Mouse (Mus musculus) G1E (cell line): Measurements from ENCODE around the gene Wdr81. TPM values are rescaled to one million over a fixed set of nuclear protein-coding genes. Genes with fewer than 3 reads are reported as not detected.
A peak's percentile ranks its signal among the peaks of the same experiment; 100 is the strongest.
"Not testable (repeated sequence)": the region's sequence is repeated elsewhere in the genome, so short reads cannot be mapped to it uniquely, and the experiment has no call there.

Source experiments
- ATAC-seq: 2 replicates; pipeline ENCODE4 v1.8.0; 2016; ENCODE audit warnings: mild to moderate bottlenecking; ENCODE audit not compliant: insufficient number of reproducible peaks, poor library complexity, low FRiP score, severe bottlenecking; ENCODE audit errors: extremely low read depth
- DNase-seq: peaks from one replicate; pipeline ENCODE4 v3.0.0; 2012; ENCODE audit warnings: low spot score
- H3K27me3 ChIP-seq: 2 replicates; pipeline ENCODE4 v1.6.1; 2012; ENCODE audit warnings: mild to moderate bottlenecking, low read length, inconsistent platforms; ENCODE audit not compliant: insufficient read depth
- H3K36me3 ChIP-seq: replicated peaks from 2 replicates; pipeline ENCODE3; 2012; ENCODE audit warnings: mild to moderate bottlenecking, inconsistent platforms
- H3K4me1 ChIP-seq: 2 replicates; pipeline ENCODE4 v1.6.1; 2012; ENCODE audit warnings: low read depth, low read length, inconsistent platforms, mixed read lengths; ENCODE audit not compliant: insufficient read depth
- H3K4me3 ChIP-seq: 2 replicates; pipeline ENCODE4 v1.5.1; 2012; ENCODE audit warnings: low read depth, mild to moderate bottlenecking, inconsistent platforms, low read length, moderate library complexity, mixed read lengths
- H3K9me3 ChIP-seq: replicated peaks from 2 replicates; pipeline ENCODE4 v1.6.1; 2012; ENCODE audit warnings: inconsistent platforms
- CTCF ChIP-seq: IDR thresholded peaks from 2 replicates; pipeline ENCODE4 v1.5.1; 2012; ENCODE audit warnings: low read depth, low read length, inconsistent platforms, mixed read lengths
- GATA1 ChIP-seq: IDR thresholded peaks from 2 replicates; pipeline ENCODE4 v1.6.1; 2012; ENCODE audit warnings: borderline replicate concordance, low read length, inconsistent platforms, mixed read lengths
- GATA2 ChIP-seq: IDR thresholded peaks from 2 replicates; pipeline ENCODE4 v1.6.1; 2012; ENCODE audit warnings: low read depth, low read length, inconsistent platforms, borderline replicate concordance
- POLR2AphosphoS5 ChIP-seq: IDR thresholded peaks from 2 replicates; pipeline ENCODE4 v1.6.1; 2012; ENCODE audit warnings: low read depth, low read length, inconsistent platforms; ENCODE audit not compliant: insufficient replicate concordance
- TAL1 ChIP-seq: conservative IDR thresholded peaks from 2 replicates; pipeline ENCODE4 v1.6.1; 2012; ENCODE audit warnings: low read depth, low read length, inconsistent platforms, mixed read lengths
- polyA plus RNA-seq: library from polyadenylated mRNA; stranded (reverse); fragments of >175 nt; gene quantifications from 2 replicates; pipeline ENCODE4 v1.2.3, GENCODE M21; 2012
- total RNA-seq, 2 experiments: library from RNA; stranded (forward) in 1 of 2; stranded (reverse) in 1 of 2; fragments of 200-1000 nt in 1 of 2; fragments of >200 nt in 1 of 2; fragmentation: Nextera tagmentation in 1 of 2; gene quantifications; 2 replicates each; pipeline ENCODE4 v1.2.3; 2014 to 2017

Gene Wdr81
- total and polyA plus RNA-seq, 3 experiments: 12.3 to 20.5 (median 15.0) TPM

DNA sequence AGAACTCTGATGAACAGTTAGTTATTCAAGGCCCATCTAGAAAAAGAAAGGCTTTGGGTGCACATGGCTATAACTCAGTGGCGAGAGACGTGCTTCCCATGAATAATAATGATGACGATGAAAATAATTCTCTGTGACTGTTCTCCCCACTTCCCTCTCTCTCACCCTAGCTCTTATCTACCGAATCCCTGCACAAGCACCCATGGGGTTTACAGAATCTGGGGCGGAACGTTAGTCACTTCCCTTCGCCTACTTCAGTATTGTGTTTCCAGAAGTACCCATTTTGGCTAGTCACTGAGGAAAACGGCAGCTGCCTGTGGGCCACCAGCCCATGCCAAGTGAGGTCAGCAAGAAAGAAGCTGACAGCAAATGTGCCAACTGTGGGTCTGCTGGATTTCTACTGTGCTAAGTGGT is 4.1 kb upstream of the Wdr81 start:
- Histone ChIP-seq H3K9me3 (no peaks in the 10 kb centered on the region), H3K27me3 (no peaks in the 10 kb centered on the region), H3K36me3 (peaks cover 5% of the 10 kb centered on the region), H3K4me1 (peaks cover 88% of the 10 kb centered on the region), H3K4me3 (peak overlapping the region; percentile 18; the same call in 1 of the 2 replicates)
- ATAC-seq: no peak
- no peak for DNase-seq
- TF ChIP-seq POLR2AphosphoS5 (no peak), GATA1 (no peak), CTCF (no peak), TAL1 (no peak), GATA2 (no peak)

DNA sequence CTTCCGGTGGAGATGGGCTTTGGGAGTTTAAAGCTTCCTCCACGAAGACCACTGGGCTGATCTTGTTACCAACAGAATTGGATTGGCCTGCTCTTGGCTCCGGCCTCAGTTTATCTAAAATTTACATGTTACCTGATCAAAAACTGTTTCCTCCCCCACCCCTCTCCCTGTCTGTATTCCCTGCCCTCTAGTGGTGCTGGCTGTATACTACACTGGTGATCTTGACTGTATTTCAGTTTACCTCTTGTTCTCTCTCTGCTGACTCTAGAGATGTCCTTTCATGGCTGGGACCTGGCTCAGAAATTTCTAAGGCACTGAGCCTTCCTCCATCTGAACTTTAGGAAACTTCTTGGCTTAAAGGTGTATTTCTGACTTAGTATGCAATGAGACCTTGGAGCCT is 3.7 kb upstream of the Wdr81 start:
- Histone ChIP-seq H3K4me3 (no peak overlapping the region; the same call in 1 of the 2 replicates), H3K9me3 (no peaks in the 10 kb centered on the region), H3K36me3 (peaks cover 8% of the 10 kb centered on the region), H3K4me1 (peaks cover 88% of the 10 kb centered on the region), H3K27me3 (no peaks in the 10 kb centered on the region)
- ATAC-seq (no peak), DNase-seq (peak; percentile 52)
- TF ChIP-seq GATA1 (no peak), GATA2 (no peak), CTCF (peak; percentile 81), TAL1 (no peak), POLR2AphosphoS5 (no peak)

DNA sequence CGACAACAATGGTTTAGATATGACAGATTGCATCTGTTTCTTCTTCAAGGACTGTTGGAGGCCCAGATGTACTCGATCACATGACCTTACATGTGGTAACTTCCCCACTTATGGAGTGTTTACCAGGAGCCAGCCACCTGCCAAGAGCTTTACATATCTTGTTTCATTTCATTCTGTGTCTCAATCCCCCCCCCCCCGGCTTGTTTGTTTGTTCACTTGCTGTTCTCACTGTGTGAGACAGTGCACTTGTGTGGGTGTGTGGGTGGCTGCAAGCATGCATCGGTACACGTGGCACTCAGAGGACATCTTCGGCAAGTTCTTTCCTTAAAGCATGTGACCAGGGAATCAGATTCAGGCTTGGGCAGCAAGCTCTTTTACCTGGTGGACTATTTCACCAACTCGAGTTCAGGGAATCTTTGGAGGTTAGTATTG is 1.9 kb upstream of the Wdr81 start:
- no peak for ATAC-seq
- peaks cover 25% of the 10 kb centered on the region for H3K36me3 ChIP-seq
- H3K4me1 ChIP-seq: peaks cover 88% of the 10 kb centered on the region
- no peak overlapping the region for H3K4me3 ChIP-seq
- TF ChIP-seq TAL1: no peak
- no peak for TF ChIP-seq POLR2AphosphoS5
- DNase-seq: no peak
- H3K9me3 ChIP-seq: no peaks in the 10 kb centered on the region
- no peaks in the 10 kb centered on the region for H3K27me3 ChIP-seq

DNA sequence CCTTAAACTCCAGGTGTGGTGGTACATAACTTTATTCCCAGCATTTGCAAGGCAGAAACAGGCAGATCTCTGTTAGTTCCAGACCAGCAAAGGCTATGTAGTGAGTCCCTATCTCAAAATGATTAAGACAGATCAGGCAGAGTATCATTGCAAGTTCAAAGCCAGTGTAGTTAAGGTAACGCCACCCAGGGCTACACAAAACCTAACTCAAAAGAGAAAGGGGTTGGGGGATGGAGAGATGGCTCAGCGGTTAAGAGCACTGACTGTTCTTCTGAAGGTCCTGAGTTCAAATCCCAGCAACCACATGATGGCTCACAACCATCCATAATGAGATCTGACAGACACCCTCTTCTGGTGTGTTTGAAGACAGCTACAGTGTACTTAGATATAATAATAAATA is 1.5 kb upstream of the Wdr81 start:
- not testable (repeated sequence) for H3K4me3 ChIP-seq, H3K27me3 ChIP-seq, DNase-seq, H3K9me3 ChIP-seq, ATAC-seq
- Histone ChIP-seq H3K36me3 (peaks cover 30% of the 10 kb centered on the region), H3K4me1 (peaks cover 93% of the 10 kb centered on the region)

DNA sequence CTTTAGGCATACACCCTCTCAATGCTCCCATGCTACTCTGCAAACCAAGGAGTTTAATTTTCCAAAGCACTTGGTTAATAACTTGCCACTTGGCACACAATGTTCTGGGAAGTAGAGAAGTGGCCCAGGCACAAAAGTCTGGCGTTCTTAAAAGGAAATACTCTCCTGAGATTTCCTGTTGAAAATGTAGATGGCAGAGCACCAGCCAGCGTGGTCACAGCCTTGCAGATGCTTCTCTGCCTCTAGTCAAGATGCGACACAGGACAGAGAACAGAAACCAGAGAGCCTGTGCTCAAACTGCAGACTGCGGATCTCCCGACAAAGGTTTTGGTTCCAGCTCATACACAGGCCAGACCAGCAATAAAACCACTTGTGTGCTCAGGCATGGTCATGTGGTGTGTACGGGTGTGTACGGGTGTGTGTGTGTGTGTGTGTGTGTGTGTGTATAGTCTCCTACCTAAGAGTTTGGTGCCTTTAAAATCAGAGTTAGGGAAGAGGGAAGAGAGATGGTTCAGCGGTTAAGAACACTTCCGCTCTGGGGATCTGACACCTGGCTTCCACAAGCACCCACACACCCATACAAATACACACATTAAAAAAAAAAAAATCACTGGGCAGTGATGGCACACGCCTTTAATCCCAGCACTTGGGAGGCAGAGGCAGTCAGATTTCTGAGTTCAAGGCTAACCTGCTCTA is 672 bp upstream of the Wdr81 start:
- Histone ChIP-seq H3K9me3 (no peaks in the 10 kb centered on the region), H3K36me3 (peaks cover 36% of the 10 kb centered on the region), H3K27me3 (no peaks in the 10 kb centered on the region), H3K4me3 (peak overlapping the region; percentile 74; the same call in 1 of the 2 replicates), H3K4me1 (peaks cover 95% of the 10 kb centered on the region)
- TF ChIP-seq TAL1 (no peak), GATA2 (no peak), CTCF (no peak), POLR2AphosphoS5 (no peak), GATA1 (no peak)
- no peak for ATAC-seq
- DNase-seq: no peak

DNA sequence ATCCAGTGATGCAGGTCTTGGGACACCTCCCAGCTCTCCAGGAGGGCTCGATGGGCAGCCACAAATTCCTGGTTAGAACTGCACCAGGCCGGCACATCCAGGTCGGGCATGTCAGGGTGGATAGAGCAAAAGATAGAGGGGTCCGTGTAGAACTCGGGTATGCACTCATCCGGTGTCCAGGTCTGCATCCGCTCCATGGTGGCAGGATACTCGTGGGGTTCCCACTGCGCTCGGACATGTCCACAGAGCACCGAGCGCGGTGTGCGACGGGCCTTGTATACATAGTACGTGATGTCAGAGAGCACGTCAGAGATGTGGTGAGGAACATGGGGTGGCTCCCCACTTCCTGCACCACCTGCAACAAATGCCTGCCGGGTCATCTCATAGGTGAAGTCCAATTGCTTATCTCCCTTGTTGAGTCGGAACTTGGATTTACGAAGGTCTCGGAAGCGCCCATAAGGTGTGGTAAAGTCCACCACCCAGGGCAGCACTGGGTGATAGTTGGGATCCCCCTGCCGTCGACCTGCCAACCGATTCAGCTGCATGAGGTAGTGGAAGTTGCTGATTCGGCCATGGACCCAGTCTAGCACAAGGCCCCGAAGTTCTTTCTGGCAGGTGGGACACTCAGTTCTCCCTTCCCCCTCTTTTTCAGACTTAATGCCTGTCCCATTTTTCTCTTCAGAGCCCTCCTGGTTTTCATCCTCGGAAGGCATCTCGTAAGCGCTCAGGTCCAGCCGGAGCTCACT is 1.5 kb downstream of the Wdr81 start:
- Histone ChIP-seq H3K4me1 (peaks cover 94% of the 10 kb centered on the region), H3K36me3 (peaks cover 53% of the 10 kb centered on the region), H3K4me3 (peak overlapping the region; percentile 74; the same call in 1 of the 2 replicates), H3K9me3 (no peaks in the 10 kb centered on the region), H3K27me3 (no peaks in the 10 kb centered on the region)
- ATAC-seq (no peak), DNase-seq (no peak)
- no peak for TF ChIP-seq POLR2AphosphoS5
- no peak for TF ChIP-seq GATA1
- TF ChIP-seq TAL1: no peak
